Mouse (Mus musculus): ENCODE measurements around the gene Dnaja4.
"Not testable (repeated sequence)": the region's sequence is repeated elsewhere in the genome, so short reads cannot be mapped to it uniquely, and the experiment has no call there.

The Dnaja4 gene

GRCm38 (mm10) chr9:54698318-54699086 lies at the start of gene Dnaja4:
Gene Dnaja4 (plus strand): TSS chr9:54698873.
- peak in 1 of 2 experiments; percentile 15 for DNase-seq

- DNase-seq = peak in 1 of 2 experiments; percentile 7
Observed at GRCm38 (mm10) chr9:54649360-54649759, 49.3 kb upstream of the Dnaja4 start.

GRCm38 (mm10) chr9:54652778-54653177 lies 45.9 kb upstream of the Dnaja4 start:
- DNase-seq = no peak

- DNase-seq = no peak
Observed at GRCm38 (mm10) chr9:54655846-54656245, 42.8 kb upstream of the Dnaja4 start.

- DNase-seq = no peak
Observed at GRCm38 (mm10) chr9:54656402-54656801, 42.3 kb upstream of the Dnaja4 start.

- DNase-seq = no peak
Observed at GRCm38 (mm10) chr9:54658773-54659172, 39.9 kb upstream of the Dnaja4 start.

- DNase-seq = peak; percentile 34 to 47
Observed at GRCm38 (mm10) chr9:54661605-54662377, 36.9 kb upstream of the Dnaja4 start, which contains the start of gene Acsbg1. Gene Acsbg1 (minus strand): TSS chr9:54661870.

- no peak for DNase-seq
Observed at GRCm38 (mm10) chr9:54664358-54664757, 34.3 kb upstream of the Dnaja4 start.

GRCm38 (mm10) chr9:54666116-54666515 lies 32.6 kb upstream of the Dnaja4 start:
- no peak for DNase-seq

GRCm38 (mm10) chr9:54668455-54668854 lies 30.2 kb upstream of the Dnaja4 start:
- DNase-seq = no peak

- DNase-seq = no peak
Observed at GRCm38 (mm10) chr9:54671962-54672361, 26.7 kb upstream of the Dnaja4 start.

- no peak for DNase-seq
Observed at GRCm38 (mm10) chr9:54673887-54674286, 24.8 kb upstream of the Dnaja4 start.

- peak; percentile 84 to 86 for DNase-seq
Observed at GRCm38 (mm10) chr9:54676531-54676986, 22.1 kb upstream of the Dnaja4 start.

GRCm38 (mm10) chr9:54682846-54683245 lies 15.8 kb upstream of the Dnaja4 start:
- DNase-seq = no peak

GRCm38 (mm10) chr9:54683814-54684605 lies 14.7 kb upstream of the Dnaja4 start:
- no peak for DNase-seq

- DNase-seq = no peak
Observed at GRCm38 (mm10) chr9:54687246-54688236, 11.1 kb upstream of the Dnaja4 start.

GRCm38 (mm10) chr9:54689446-54689845 lies 9.2 kb upstream of the Dnaja4 start:
- DNase-seq = no peak

- not testable (repeated sequence) for DNase-seq
Observed at GRCm38 (mm10) chr9:54690697-54691096, 8.0 kb upstream of the Dnaja4 start.

- DNase-seq = peak; percentile 31 to 45
Observed at GRCm38 (mm10) chr9:54691241-54691805, 7.3 kb upstream of the Dnaja4 start.

GRCm38 (mm10) chr9:54699087-54699344 lies 343 bp downstream of the Dnaja4 start:
- DNase-seq = no peak

GRCm38 (mm10) chr9:54699345-54700173 lies 886 bp downstream of the Dnaja4 start:
- peak; percentile 81 to 89 for DNase-seq

All from kidney, postnatal 4 days (tissue).